ENCODE assay signal across 18 mouse cellular contexts in genomic region chr12:51823311-51823710, GRCm38 (mm10). TPM values are rescaled to one million over a fixed set of nuclear protein-coding genes. Genes with fewer than 3 reads are reported as not detected.
DNase-seq lines count a peak whose midpoint lies in the region; ATAC-seq and TF ChIP-seq lines count a peak whose summit lies in the region.
"Had no signal": no experiment of that assay in that cellular context is flagged by ENCODE, and none has a peak within 500 bp of the region (broad histone marks: within the 10 kb centered on the region; RNA-seq: fewer than 3 reads in every experiment).

No protein-coding gene starts in this region.

- no peaks in the 10 kb centered on the region for H3K9me3 ChIP-seq in midbrain, embryonic 11.5 days (ENCODE audit: control insufficient read depth, low read length)
- H3K9me3 ChIP-seq in midbrain, embryonic 14.5 days (ENCODE audit: control insufficient read depth, low read length), result no peaks in the 10 kb centered on the region
- no peaks in the 10 kb centered on the region for H3K9me3 ChIP-seq in liver, embryonic 15.5 days (replicated peaks)
- H3K9me3 ChIP-seq: embryonic facial prominence, embryonic 12.5 days; forebrain, embryonic 15.5 days; hindbrain, embryonic 13.5 days; intestine, embryonic 15.5 days had no signal

- ATAC-seq in midbrain, embryonic 11.5 days (ENCODE audit: low FRiP score), result no peak
- ATAC-seq in midbrain, embryonic 14.5 days (ENCODE audit: low FRiP score, low TSS enrichment), result no peak
- ATAC-seq in liver, embryonic 15.5 days (ENCODE audit: insufficient read depth), result no peak
- ATAC-seq: forebrain, embryonic 15.5 days; intestine, embryonic 15.5 days had no signal

- H3K4me1 ChIP-seq in midbrain, embryonic 11.5 days (ENCODE audit: control insufficient read depth, insufficient read depth, low read length), result peaks cover 7% of the 10 kb centered on the region; the same call in 1 of the 2 replicates
- peaks cover 15% of the 10 kb centered on the region for H3K4me1 ChIP-seq in midbrain, embryonic 14.5 days (ENCODE audit: control insufficient read depth, insufficient read depth, low read length)
- peaks cover 78% of the 10 kb centered on the region for H3K4me1 ChIP-seq in liver, embryonic 15.5 days (replicated peaks)

- H3K27me3 ChIP-seq in midbrain, embryonic 11.5 days (ENCODE audit: control insufficient read depth, insufficient read depth, low read length), result no peaks in the 10 kb centered on the region
- H3K27me3 ChIP-seq in midbrain, embryonic 14.5 days (ENCODE audit: control insufficient read depth, insufficient read depth, low read length), result no peaks in the 10 kb centered on the region
- H3K27me3 ChIP-seq in liver, embryonic 15.5 days, result no peaks in the 10 kb centered on the region
- H3K27me3 ChIP-seq: embryonic facial prominence, embryonic 12.5 days; forebrain, embryonic 15.5 days; hindbrain, embryonic 13.5 days; intestine, embryonic 15.5 days had no signal

- intact Hi-C loops in gastrocnemius, adult 2 months (cut with DNase I), result loop anchor here (10.0 kb wide), 1 partner anchor 141 kb away; no protein-coding TSS in a partner anchor

- H3K36me3 ChIP-seq in midbrain, embryonic 11.5 days (ENCODE audit: control insufficient read depth, insufficient read depth, low read length), result no peaks in the 10 kb centered on the region
- peaks cover 10% of the 10 kb centered on the region; the same call in 1 of the 2 replicates for H3K36me3 ChIP-seq in midbrain, embryonic 14.5 days (ENCODE audit: control insufficient read depth, insufficient read depth, low read length)
- H3K36me3 ChIP-seq in liver, embryonic 15.5 days (replicated peaks), result peaks cover 51% of the 10 kb centered on the region

- peak; percentile 31 for DNase-seq in gastrocnemius, adult 2 months
- no peak for DNase-seq in gastrocnemius, postnatal 4 days (ENCODE audit: low spot score in 2 of 2)
- peak; percentile 71 for DNase-seq in midbrain, embryonic 11.5 days (ENCODE audit: low spot score, missing footprints)
- DNase-seq in midbrain, embryonic 14.5 days, result no peak
- DNase-seq in adrenal gland, postnatal 14 days, result peak; percentile 49
- no peak for DNase-seq in urinary bladder, postnatal 36 days (ENCODE audit: low spot score in 2 of 2)
- no peak for DNase-seq in kidney, adult 18-20 months
- DNase-seq: cerebellum, adult 11-12 months; cerebellum, adult 9-10 months; cerebellum, postnatal 25 days; gastrocnemius, postnatal 10 days; heart, postnatal 10 days; kidney, adult 8-10 months had no signal

- no peak overlapping the region for H3K9ac ChIP-seq in midbrain, embryonic 11.5 days (ENCODE audit: low read length)
- H3K9ac ChIP-seq in midbrain, embryonic 14.5 days (replicated peaks; ENCODE audit: low read length), result no peak overlapping the region
- no peak overlapping the region for H3K9ac ChIP-seq in liver, embryonic 15.5 days
- H3K9ac ChIP-seq: embryonic facial prominence, embryonic 12.5 days; forebrain, embryonic 15.5 days; hindbrain, embryonic 13.5 days; intestine, embryonic 15.5 days had no signal

- H3K27ac ChIP-seq in gastrocnemius, adult 2 months, result peak overlapping the region; percentile 32; the same call in 1 of the 2 replicates
- no peak overlapping the region for H3K27ac ChIP-seq in midbrain, embryonic 11.5 days (ENCODE audit: low read depth, low read length)
- H3K27ac ChIP-seq in midbrain, embryonic 14.5 days (replicated peaks; ENCODE audit: low read depth, low read length), result no peak overlapping the region
- 0 out of 2 replicates have a peak overlapping the region, but pooled peaks have one; percentile 77 for H3K27ac ChIP-seq in liver, embryonic 15.5 days (replicated peaks)
- H3K27ac ChIP-seq: embryonic facial prominence, embryonic 12.5 days; forebrain, embryonic 15.5 days; hindbrain, embryonic 13.5 days; intestine, embryonic 15.5 days had no signal

- H3K4me3 ChIP-seq in gastrocnemius, adult 2 months, result no peak overlapping the region
- no peak overlapping the region for H3K4me3 ChIP-seq in midbrain, embryonic 11.5 days (ENCODE audit: low read depth, low read length)
- H3K4me3 ChIP-seq in midbrain, embryonic 14.5 days (replicated peaks; ENCODE audit: low read depth, low read length), result no peak overlapping the region
- no peak overlapping the region for H3K4me3 ChIP-seq in liver, embryonic 15.5 days (replicated peaks)
- H3K4me3 ChIP-seq: embryonic facial prominence, embryonic 12.5 days; forebrain, embryonic 15.5 days; hindbrain, embryonic 13.5 days; intestine, embryonic 15.5 days had no signal

- no peak for TF ChIP-seq CTCF in gastrocnemius, adult 2 months (IDR thresholded peaks at IDR 0.05)

- no peak overlapping the region for H3K4me2 ChIP-seq in midbrain, embryonic 11.5 days
- no peak overlapping the region for H3K4me2 ChIP-seq in midbrain, embryonic 14.5 days (ENCODE audit: low read length)
- no peak overlapping the region for H3K4me2 ChIP-seq in liver, embryonic 15.5 days
- H3K4me2 ChIP-seq: embryonic facial prominence, embryonic 12.5 days; forebrain, embryonic 15.5 days; hindbrain, embryonic 13.5 days; intestine, embryonic 15.5 days had no signal

- WGBS in midbrain, embryonic 11.5 days, result 71% methylated on average over 5 of the region's 5 CpGs
- WGBS in midbrain, embryonic 14.5 days, result 60% methylated on average over 5 of the region's 5 CpGs
- 88% methylated on average over 5 of the region's 5 CpGs for WGBS in liver, embryonic 15.5 days (ENCODE audit: insufficient replicate concordance)

RNA-seq across cellular contexts. Expression of gene Hectd1, which starts 6.0 kb away (rescaled TPM):
- total RNA-seq in gastrocnemius, adult 2 months (2021), result 100 to 1,000 TPM in 1 of 2 experiments, 10 to 100 TPM in 1; 98.6 to 100 TPM
- total RNA-seq in gastrocnemius, postnatal 4 days (2021), result 100 to 1,000 TPM in 1 of 2 experiments, 10 to 100 TPM in 1; 91.2 to 104 TPM
- polyA plus RNA-seq in midbrain, embryonic 11.5 days (2014; fragmentation: Nextera tagmentation; extraction: Ambion mirVana), result 30.3 and 35.1 TPM in 2 replicates
- 41.9 and 47.5 TPM in 2 replicates for polyA plus RNA-seq in midbrain, embryonic 14.5 days (2014; fragmentation: Nextera tagmentation; extraction: Ambion mirVana)
- 92.9 and 94.0 TPM in 2 replicates for total RNA-seq in adrenal gland, postnatal 14 days (2021)
- polyA plus RNA-seq in liver, embryonic 15.5 days (2015; fragmentation: Nextera tagmentation; extraction: Ambion mirVana), result 24.0 and 29.4 TPM in 2 replicates

Comparison
In these comparisons a context has a peak if more than half of its experiments do, and no peak if none do; other contexts are left out.
1. DNase-seq: peak in gastrocnemius, adult 2 months (single experiment), midbrain, embryonic 11.5 days (single experiment) and adrenal gland, postnatal 14 days (single experiment); none in gastrocnemius, postnatal 4 days (0 of 2), midbrain, embryonic 14.5 days (single experiment), urinary bladder, postnatal 36 days (0 of 2) and kidney, adult 18-20 months (single experiment).
2. H3K27ac ChIP-seq: peak in gastrocnemius, adult 2 months (single experiment) and liver, embryonic 15.5 days (single experiment); none in midbrain, embryonic 11.5 days (single experiment) and midbrain, embryonic 14.5 days (single experiment).